Mouse (Mus musculus) heart, adult 2 months (tissue): ENCODE data around the gene Slc5a12. TPM values are rescaled to one million over a fixed set of nuclear protein-coding genes. Genes with fewer than 3 reads are reported as not detected.

Experiments used
- DNase-seq, 2 experiments: peaks; one replicate each; pipeline ENCODE4 v3.0.0; 2021
- H3K27ac ChIP-seq: fragments of 200-600 bp; 2 replicates; pipeline ENCODE4 v1.8.1; 2022
- H3K27me3 ChIP-seq: fragments of 200-500 bp; 2 replicates; pipeline ENCODE4 v1.6.1; 2012; ENCODE audit warnings: mild to moderate bottlenecking, low read length, inconsistent platforms, mixed read lengths; ENCODE audit not compliant: control insufficient read depth, insufficient read depth
- H3K36me3 ChIP-seq: fragments of 200-500 bp; 2 replicates; pipeline ENCODE4 v1.6.1; 2012; ENCODE audit warnings: low read length, inconsistent platforms; ENCODE audit not compliant: control insufficient read depth, insufficient read depth
- H3K4me1 ChIP-seq: fragments of 200-500 bp; 2 replicates; pipeline ENCODE4 v1.6.1; 2011; ENCODE audit warnings: low read length; ENCODE audit not compliant: control insufficient read depth, insufficient read depth
- H3K4me3 ChIP-seq: fragments of 200-600 bp; 2 replicates; pipeline ENCODE4 v1.8.1; 2022
- H3K79me2 ChIP-seq: fragments of 200-500 bp; replicated peaks from 2 replicates; pipeline ENCODE4 v1.6.1; 2012; ENCODE audit warnings: mild to moderate bottlenecking, inconsistent platforms, low read length, moderate library complexity, mixed read lengths; ENCODE audit not compliant: control insufficient read depth, insufficient read depth
- H3K9ac ChIP-seq: fragments of 200-500 bp; 2 replicates; pipeline ENCODE4 v1.6.1; 2012; ENCODE audit warnings: low read depth, mild to moderate bottlenecking, control low read depth, inconsistent platforms, low read length, mixed read lengths
- CTCF ChIP-seq: fragments of 200-600 bp; IDR thresholded peaks from 2 replicates; pipeline ENCODE4 v1.8.1; 2022; ENCODE audit warnings: antibody characterized with exemption, mild to moderate bottlenecking, moderate library complexity
- EP300 ChIP-seq: fragments of 200-500 bp; IDR thresholded peaks from 2 replicates; pipeline ENCODE4 v1.6.1; 2011; ENCODE audit warnings: low read depth, low read length, control low read depth; ENCODE audit not compliant: insufficient read depth
- POLR2A ChIP-seq: fragments of 200-500 bp; IDR thresholded peaks from 2 replicates; pipeline ENCODE4 v1.6.1; 2011; ENCODE audit warnings: mild to moderate bottlenecking, low read depth, low read length, control low read depth; ENCODE audit not compliant: insufficient read depth
- WGBS: fragments of 180-500 bp; shearing (Covaris S2); methylation state at CpG from one replicate; pipeline ENCODE4 v1.1.7; 2018; 5-methylcytosine and 5-hydroxymethylcytosine counted together
- intact Hi-C: fragments of 180-260 bp; cut with DNase I; formaldehyde crosslinking; loops from one replicate; pipeline ENCODE4 v1.15.1; 2025
- polyA plus RNA-seq: library from polyadenylated mRNA; depleted of rRNA; stranded (reverse); fragments of >200 nt; gene quantifications from 2 replicates; pipeline ENCODE4 v1.2.3, GENCODE M21; 2012; rRNA removed
- total RNA-seq, 2 experiments: library from RNA; stranded (reverse); gene quantifications; 2 replicates each; pipeline ENCODE4 v1.2.3; 2021

Gene Slc5a12
- total and polyA plus RNA-seq, 3 experiments, result not detected

DNA sequence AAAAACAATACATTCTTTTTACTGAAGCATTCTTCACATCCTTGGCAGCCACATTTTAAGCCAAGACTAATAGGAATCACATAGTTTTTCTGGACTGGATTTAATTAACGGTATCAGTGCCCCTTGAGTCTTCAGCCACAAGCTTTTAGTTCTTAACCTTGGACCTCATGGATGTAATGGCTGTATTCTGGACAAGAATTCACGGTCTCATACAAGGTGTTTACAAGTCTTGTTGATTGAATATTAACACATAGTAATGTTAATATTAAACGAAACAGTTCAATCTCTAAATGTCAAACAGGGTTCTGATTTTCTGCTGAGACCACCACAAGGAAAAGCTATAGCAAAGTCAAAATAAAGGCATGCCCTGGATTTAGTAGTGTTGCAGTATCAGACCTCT, 4.8 kb upstream of the Slc5a12 start:
- no peaks in the 10 kb centered on the region for H3K4me1 ChIP-seq
- no peaks in the 10 kb centered on the region for H3K27me3 ChIP-seq
- no peak overlapping the region for H3K27ac ChIP-seq
- no peak overlapping the region for H3K9ac ChIP-seq
- H3K36me3 ChIP-seq, result no peaks in the 10 kb centered on the region
- TF ChIP-seq CTCF, result no peak
- no peak for TF ChIP-seq POLR2A
- no peak for TF ChIP-seq EP300
- no peaks in the 10 kb centered on the region for H3K79me2 ChIP-seq
- intact Hi-C loops, result no loop called here
- 59% methylated on average over 3 of the region's 3 CpGs for WGBS
- no peak for DNase-seq
- H3K4me3 ChIP-seq, result no peak overlapping the region

DNA sequence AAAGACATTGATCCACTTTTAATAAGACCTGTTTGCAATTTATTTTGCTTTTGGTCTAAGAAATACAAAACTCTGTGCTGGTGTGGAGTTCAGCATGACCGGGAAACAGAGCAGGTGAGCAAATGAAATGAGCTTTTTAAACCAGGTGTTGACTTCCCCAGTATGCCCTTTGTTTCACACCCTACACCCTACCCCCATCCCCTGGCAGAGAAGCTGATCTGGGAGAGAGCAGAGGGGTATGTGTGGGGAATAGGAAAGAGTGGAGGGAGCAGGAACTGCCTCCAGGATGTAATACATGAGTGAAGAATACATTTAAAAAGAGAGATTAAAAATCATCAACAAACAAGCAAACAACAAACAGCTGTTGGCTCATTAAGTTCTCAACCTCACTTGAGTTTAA, 47.3 kb downstream of the Slc5a12 start:
- no peak overlapping the region for H3K27ac ChIP-seq
- intact Hi-C loops, result no loop called here
- no peaks in the 10 kb centered on the region for H3K27me3 ChIP-seq
- no peak for TF ChIP-seq POLR2A
- TF ChIP-seq CTCF, result no peak
- TF ChIP-seq EP300, result no peak
- WGBS, result 73% methylated on average over 1 of the region's 1 CpGs
- no peak overlapping the region for H3K4me3 ChIP-seq
- H3K9ac ChIP-seq, result no peak overlapping the region
- no peaks in the 10 kb centered on the region for H3K36me3 ChIP-seq
- H3K79me2 ChIP-seq, result no peaks in the 10 kb centered on the region
- DNase-seq, result no peak
- H3K4me1 ChIP-seq, result no peaks in the 10 kb centered on the region

DNA sequence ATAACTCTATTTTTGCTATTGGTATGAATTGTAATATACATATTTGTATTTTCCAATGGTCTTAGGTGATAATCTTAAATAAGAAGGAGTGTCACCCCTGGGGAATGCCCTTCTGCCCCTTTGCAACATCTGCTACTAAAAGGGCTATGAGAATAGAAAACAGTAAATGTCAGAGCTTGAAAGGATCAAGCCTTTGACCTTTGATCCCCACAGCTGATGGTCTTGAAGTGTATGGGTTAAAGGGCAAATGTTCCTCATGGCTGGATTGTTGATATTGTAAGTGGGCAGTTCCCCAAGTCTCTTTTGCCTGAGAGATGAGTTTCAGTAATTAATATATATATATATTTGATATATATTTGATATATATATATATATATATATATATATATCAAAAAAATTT, 47.7 kb downstream of the Slc5a12 start:
- H3K4me1 ChIP-seq, result no peaks in the 10 kb centered on the region
- no peak overlapping the region for H3K4me3 ChIP-seq
- H3K9ac ChIP-seq, result no peak overlapping the region
- H3K27me3 ChIP-seq, result no peaks in the 10 kb centered on the region
- DNase-seq, result no peak
- no peaks in the 10 kb centered on the region for H3K79me2 ChIP-seq
- TF ChIP-seq CTCF (no peak), EP300 (no peak), POLR2A (no peak)
- intact Hi-C loops, result no loop called here
- H3K36me3 ChIP-seq, result no peaks in the 10 kb centered on the region
- no peak overlapping the region for H3K27ac ChIP-seq

DNA sequence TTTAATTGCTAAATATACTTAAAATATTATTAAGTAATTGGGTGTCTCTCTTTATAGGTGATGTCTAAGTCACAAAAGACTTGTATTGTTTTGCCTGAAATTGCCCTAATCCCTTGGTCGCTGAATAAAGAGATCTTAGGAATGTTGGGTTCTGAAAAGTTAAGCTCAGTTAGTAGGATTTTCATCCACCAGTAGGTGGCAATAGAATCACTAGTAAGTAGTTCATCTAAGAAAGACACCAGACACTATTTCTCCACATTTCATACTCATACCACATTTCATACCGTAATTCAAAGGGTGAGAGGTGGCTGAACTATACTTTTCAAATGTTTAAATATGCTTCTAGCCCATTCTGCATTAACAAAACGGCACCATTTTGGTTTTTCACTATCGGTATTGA, 66.2 kb downstream of the Slc5a12 start:
- H3K36me3 ChIP-seq, result no peaks in the 10 kb centered on the region
- H3K27me3 ChIP-seq, result no peaks in the 10 kb centered on the region
- H3K4me3 ChIP-seq, result no peak overlapping the region
- no peak overlapping the region for H3K27ac ChIP-seq
- intact Hi-C loops, result loop anchor here (1.0 to 10.0 kb wide), 2 partner anchors 318 to 391 kb away; no protein-coding TSS in a partner anchor
- 38% methylated on average over 4 of the region's 4 CpGs for WGBS
- no peak for DNase-seq
- TF ChIP-seq EP300, result no peak
- TF ChIP-seq CTCF, result peak; percentile 73
- no peak overlapping the region for H3K9ac ChIP-seq
- no peaks in the 10 kb centered on the region for H3K79me2 ChIP-seq
- H3K4me1 ChIP-seq, result no peaks in the 10 kb centered on the region

DNA sequence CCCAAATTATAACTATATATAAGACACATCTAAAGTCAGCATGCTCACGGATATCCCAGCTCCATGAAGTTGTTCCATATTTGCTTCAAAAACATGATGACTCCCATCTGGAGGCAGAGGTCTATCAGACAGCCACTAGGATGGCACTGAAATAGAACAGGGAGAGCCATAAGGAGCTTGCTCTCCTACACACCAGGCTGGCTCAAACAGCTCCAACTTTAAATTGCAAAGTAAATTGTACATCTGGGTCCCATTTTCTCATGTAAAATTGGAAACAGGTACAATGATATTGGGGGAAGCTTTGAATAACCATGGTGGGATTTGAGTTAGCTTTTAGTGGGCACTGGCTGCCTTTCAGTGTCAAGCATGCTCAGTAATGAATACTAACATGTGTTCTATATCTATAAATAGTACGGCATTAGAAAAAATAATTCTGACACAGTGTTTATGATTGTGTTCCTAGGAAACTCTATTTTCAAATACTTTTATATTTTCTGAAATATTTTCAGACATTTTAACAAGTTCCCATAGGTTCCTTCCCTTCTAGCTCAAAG, 74.0 kb downstream of the Slc5a12 start:
- Histone ChIP-seq H3K27me3 (no peaks in the 10 kb centered on the region), H3K36me3 (no peaks in the 10 kb centered on the region), H3K9ac (no peak overlapping the region), H3K79me2 (no peaks in the 10 kb centered on the region), H3K4me1 (no peaks in the 10 kb centered on the region), H3K4me3 (no peak overlapping the region), H3K27ac (no peak overlapping the region)
- DNase-seq, result no peak
- 52% methylated on average over 2 of the region's 2 CpGs for WGBS
- TF ChIP-seq CTCF (no peak), EP300 (no peak), POLR2A (no peak)
- intact Hi-C loops, result no loop called here

Other genes with a start within 250 kb of the Slc5a12 start
- gene Fibin, start 234.1 kb upstream of the Slc5a12 start, total RNA-seq, result 1 to 10 TPM; 6.2 to 7.7 TPM
- 5.8 and 8.7 TPM in 2 replicates for gene Fibin, start 234.1 kb upstream of the Slc5a12 start, polyA plus RNA-seq
- gene Muc15, start 124.0 kb downstream of the Slc5a12 start, total RNA-seq, result not detected
- not detected in 2 replicates for gene Muc15, start 124.0 kb downstream of the Slc5a12 start, polyA plus RNA-seq